Mouse (Mus musculus) adrenal gland, postnatal 25 days (tissue): ENCODE data around the gene Grb10. TPM values are rescaled to one million over a fixed set of nuclear protein-coding genes. Genes with fewer than 3 reads are reported as not detected.

Experiments
- DNase-seq: peaks from one replicate; pipeline ENCODE4 v3.0.0; 2021; ENCODE audit warnings: mixed read lengths
- total RNA-seq: library from RNA; stranded (reverse); gene quantifications from 2 replicates; pipeline ENCODE4 v1.2.3, GENCODE M21; 2021

Gene Grb10
- total RNA-seq, 1 experiment from 2014 or later, result 108 TPM

DNA sequence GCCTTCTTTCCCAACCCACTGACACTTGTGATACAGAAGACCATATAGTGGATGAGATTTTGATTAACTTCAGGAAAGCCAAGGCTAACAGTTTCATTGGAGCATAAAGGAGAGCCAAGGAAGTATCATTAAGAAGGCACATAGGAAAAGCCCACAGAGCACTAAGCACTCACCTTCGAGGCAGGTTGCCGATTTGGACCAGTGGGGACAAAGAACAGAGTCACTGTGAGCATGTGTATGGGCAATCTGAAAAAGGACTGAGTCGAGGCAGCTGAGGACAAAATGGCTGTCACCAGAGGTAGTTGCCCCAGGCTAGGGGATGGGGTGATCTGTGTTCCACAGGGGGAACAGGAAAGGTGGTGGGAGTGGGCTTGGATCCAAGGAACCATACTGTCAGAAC, 140.0 kb downstream of the Grb10 start:
- DNase-seq, result no peak

DNA sequence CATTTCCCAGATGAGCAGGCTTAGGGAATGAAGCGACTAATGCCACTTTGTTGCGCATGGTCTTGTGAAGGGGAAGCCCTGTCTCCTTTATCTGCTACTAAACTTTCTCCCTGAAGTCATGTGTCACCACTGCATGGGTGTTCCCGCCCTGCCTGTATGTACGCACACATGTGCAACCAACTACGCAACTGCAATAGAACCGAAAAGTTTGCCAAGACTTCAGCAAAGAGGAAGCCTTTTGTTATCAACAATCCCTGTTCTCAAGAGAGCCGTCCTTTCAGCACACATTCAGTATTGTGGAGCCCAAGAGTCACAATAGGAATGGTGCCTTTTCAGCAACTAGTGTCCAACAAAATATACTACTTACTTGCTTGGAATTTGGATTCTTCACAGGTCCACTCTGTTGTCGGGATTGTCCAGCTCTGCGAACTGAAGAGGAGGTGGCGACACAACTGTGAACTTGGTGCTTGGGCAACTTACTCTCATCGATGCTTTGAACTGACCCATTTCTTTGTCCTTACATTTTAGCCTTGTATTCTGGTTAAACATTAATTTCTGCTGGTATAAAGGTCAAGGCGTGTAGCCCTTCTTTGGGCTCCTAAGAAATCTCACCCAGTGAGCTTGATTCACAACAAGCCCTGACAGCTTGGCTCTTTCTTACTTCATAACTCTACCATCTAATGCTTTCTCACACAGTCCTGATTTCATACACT, 140.7 kb downstream of the Grb10 start, which contains the start of gene Ddc:
Gene Ddc (minus strand): TSS at position 500 of the 713 bp plus-strand sequence.
- DNase-seq, result no peak

DNA sequence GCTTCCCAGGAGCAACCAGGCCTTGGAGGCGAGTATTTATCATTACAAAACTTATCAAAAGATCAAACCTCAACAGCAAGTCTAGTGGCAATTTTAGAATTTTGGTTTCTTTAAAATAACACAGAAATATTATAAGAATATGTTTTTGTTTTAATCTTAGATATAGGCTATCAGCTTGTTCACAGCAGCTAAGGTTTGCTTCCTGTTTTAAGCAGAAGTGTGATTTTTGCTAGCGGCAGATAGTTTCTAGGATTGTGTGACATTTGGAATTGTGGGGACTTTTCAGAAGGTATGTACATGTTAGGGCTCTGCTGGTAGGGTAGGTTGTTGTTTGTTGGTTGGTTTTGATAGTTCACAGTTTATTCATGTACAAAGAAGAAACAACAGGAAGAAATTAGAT, 143.0 kb downstream of the Grb10 start:
- no peak for DNase-seq

DNA sequence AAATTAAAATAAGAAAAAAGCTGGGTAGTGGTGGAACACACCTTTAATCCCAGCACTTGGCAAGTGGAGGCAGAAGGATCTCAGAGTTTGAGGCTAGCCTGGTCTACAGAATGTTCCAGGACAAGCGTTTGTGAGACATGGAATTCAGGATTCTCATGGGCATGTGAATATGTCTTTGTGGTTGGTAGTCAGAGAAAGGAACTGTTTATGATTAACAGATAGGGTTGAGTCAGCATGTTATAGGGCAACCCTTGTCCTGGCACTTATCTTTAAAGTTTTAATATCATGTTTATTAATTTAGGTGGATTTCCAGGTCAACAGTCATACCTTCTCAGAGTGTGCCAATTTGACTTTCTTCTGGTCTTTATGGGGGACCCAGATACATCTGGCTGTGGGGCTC, 144.7 kb downstream of the Grb10 start:
- DNase-seq, result no peak

DNA sequence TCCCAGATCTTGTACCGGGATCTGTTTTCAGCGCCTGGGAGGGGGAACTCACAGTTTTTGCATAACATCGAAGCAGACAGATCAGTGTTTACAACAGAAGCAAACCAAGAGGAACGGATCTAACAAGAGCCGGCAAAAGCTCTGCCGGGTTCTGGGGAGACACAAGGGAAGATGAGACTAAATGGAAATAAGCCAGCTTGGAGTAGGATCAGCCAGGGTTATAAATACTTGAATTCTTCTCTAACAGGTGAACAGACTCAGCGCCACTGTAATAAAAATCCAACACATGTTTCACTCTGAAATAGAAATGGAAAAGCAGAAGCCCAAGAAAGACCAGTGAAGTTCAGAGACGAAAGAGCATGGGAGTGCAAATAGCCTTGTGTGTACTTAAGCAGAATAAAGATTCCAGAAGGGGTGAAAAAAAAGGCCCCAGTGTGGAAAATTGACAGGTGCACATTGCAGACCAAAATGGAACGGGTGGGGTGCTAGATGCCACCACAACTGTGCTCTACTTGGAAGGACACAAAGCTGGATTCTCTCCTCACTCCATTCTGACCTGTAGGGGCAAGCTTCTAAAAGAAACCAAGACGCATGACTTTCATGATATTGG, 145.4 kb downstream of the Grb10 start:
- DNase-seq, result no peak

DNA sequence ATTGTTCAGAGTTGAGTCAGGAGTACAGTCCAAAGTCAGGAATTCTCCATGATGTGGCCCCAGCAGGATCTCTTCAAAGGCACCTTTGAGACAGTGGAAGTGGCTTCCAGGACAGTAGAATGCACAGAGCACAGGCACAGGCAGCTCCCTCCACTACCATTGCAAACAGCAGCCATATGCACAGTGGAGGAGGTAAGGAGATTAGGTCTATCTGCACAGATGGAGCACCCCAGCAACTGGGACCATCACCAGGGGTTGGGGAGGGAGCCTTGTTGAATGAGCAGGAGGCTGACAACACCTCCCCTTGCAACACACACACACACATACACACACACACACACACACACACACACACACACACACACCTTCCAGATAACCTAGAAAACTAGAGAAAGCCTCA, 146.7 kb downstream of the Grb10 start:
- no peak for DNase-seq

DNA sequence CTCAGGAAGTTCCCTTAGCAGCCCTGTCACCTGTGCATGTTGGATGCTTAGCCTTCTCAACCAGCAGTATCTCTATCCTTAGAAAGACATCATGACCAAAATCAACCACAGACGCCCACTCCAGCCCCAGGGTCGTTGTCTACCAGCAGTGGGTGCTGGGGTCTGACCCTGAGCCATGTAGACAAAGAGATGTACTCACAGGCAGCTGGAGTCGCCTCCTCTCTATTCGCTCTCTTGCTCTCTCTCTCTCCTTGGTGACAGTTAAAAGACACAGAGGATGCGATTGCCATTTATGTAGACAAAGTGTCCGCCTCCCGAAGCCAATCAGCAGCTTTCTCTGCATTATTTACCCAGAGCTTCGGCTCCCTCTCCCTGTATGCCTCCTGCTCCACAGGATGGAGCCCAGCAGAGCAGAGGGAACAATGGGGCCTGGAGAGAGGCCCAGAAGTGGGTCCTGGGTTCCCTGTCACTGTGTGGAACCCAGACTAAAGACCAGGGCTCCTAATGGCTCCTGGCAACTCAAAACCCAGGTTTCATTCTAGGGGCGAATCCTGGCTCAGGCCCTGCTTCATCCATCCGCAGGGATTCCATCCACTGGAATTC, 148.2 kb downstream of the Grb10 start:
- no peak for DNase-seq

DNA sequence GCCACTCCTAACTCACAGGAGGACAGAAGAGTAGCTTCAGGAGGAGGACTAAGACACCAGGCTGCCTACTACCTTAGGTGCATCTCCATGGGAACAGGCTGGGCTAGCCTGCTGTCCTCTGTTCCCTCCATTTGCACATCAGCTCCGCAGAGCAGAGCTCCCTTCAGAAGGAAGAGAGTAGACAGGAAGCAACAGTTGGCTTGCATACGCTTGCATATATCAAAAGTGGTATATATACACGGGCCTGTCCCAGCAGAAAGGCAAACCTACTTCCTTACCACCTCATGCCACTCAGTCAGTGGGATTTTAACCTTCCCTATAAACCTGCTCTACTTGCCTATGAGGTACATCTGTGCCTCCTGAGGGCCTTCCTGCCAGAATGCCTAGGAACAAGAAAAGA, 149.8 kb downstream of the Grb10 start:
- DNase-seq, result no peak

DNA sequence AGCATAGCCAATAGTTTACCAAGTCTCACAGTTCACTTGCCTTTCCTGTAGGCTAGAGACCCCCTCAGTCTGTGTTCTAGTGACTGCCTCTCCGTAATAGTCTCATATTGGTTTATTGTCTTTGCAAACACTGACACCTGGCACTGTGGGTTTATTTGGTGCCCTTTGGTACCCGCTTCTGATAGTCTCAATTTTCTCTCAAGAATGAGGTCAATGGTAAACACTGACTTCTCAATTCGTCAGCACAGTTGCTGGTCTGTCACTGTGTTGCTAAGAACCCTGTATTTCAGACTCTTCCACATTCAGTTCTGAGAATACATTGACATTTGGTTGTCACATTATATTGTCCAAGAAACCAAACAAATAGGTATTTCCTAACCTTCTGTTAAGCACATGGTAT, 150.4 kb downstream of the Grb10 start:
- DNase-seq, result no peak

DNA sequence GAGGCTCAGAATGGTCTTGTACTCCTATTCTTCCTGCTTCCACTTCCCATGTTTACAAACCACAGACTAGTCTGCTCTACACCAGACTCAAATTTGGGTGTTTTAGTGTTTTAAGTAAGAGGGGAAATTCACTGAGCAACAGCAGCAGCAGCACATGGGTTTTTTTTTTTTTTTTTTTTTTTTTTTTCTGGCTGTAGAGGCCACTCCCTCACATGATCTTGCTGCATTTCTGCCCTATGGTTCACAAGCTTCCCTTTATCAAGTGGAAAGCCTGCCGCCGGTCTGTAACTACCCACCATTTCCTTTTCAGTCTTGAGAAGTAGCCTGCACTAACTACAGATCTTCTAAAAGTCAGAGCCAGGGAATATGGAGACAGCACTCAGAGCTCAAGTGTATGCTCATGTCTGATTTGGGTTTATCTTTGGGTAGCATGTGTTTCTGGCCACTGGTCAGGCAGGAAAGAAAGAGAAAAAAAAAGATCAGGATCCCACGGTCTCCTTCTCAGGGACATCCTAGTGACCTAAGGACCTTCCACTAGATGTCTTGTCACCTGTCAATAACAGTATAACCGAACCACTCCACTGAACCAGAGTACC, 152.0 kb downstream of the Grb10 start:
- DNase-seq, result no peak

DNA sequence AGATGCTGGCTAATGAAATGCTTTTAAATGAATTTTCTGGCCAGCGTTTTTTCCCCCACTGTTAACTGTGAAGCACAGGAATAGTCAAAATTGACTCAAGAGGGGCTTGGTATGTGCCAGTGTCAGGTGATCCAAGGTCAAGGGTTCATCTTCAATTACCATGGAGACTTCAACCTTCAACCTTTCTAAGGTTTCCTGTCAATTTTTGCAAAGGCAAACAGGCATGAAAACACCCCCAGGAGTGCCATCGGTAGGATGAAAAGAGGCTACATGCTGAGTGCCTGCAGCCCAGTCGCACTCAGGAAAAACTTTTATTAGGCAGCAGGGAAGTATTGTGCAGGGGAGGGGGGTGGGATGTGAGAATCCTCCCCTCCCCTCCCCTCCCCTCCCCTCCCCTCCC, 152.6 kb downstream of the Grb10 start:
- no peak for DNase-seq

DNA sequence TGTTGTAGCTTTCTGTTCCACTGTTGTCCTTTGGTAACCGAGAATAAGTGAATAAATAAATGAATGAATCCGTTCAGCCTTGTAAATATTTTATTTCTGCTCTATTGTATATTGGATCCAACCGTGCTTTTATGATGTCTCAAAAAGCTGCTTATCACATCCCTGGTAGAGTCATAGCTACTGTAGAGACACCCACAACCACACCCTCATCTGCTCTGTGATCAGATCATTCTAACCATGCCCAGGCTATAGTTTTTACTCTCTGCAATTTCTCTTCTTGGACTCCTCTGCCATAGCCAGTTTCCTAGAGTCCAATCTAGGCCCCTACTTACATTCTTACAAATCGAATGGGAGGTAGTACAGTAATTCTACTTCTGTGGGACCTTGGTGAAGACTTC, 153.2 kb downstream of the Grb10 start:
- DNase-seq, result no peak

DNA sequence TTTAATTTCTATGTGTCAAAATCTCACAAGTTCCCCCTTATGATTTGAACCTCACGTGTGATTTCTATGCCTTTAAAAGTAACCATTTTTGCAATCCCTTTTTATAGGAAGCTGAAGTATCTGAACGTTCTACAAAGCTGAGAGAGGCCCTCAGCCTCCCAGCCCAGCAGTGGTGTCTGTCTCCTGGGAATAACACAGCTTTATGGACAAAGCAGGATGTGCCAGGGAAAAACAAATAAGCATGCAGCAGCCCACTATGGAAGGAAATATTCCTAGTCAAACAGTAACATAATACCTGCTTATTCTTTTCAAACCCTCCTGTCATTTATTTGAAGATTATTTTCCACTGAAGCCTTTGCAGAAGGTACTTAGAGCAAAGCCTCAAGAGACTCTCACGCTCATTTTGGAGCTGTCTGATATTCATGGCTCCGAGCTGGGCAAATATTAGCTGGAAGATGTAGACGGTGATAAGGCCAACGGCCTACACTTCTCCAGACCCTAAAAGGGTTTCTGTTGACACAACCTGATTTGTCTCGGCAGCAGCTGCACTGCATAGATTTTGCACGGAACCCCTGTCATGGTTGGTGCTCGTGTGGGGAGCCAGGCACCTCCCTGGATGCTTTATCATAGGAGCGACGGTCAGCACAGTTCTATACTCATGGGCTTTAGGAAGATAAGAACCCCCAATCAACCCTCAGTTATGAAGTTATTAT, 153.8 kb downstream of the Grb10 start:
- no peak for DNase-seq

DNA sequence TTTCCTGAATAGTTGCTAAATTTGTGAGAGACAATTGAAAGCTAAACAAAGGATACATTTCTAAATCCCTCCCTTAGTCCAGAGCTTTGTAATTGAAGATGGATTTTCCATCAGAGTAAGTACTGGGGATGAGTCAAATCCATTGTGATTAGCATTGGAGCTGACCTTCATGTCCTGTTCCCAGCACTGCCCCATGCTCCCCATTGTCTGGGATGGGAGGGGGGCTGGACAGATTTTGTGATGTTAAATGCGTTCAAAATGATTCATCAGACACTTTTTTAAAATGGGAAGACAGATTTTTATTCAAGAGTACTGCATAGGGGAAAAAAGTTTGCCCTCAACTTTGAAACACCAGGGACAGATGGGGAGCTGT, 156.7 kb downstream of the Grb10 start:
- DNase-seq, result no peak

DNA sequence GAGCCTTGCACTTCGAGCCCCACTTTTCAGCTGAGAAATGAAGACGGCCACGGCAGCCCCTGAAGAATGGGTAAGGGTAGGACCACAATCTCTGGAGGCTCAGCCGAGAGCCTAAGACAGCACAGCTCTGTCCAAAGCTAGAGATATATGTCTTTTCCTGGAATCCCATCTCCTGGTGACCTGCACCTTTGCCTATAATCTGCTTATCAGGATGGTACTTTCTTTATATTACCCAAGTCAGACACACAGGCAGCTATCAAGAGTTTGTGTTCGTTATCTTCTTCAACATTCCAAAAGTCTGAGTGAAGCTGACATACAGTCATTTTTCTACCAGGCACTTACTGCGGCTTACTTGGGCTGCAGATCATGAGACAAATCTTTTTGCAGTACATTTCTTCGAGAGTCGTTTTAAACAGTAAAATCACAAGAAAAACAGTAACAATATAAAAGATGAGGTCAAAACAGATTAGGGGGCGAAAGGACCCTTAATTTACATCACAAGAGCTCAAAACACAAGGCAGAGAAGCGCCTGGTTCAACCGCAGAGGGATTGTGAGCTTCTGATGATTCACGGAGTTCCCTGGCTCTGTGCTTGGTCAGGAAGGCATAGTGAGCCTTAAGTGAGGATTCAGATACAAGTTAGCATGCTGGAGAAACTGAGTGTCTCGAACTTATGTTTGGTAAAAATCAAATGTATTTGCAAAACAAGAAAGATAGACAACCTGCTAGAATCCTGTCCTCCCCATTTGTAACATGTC, 157.3 kb downstream of the Grb10 start:
- no peak for DNase-seq

Other genes starting within 250 kb of the Grb10 start
- gene Fignl1, start 229.7 kb downstream of the Grb10 start, total RNA-seq, result 7.2 and 7.5 TPM in 2 replicates
- gene Ddc, start 140.5 kb downstream of the Grb10 start, total RNA-seq, result 45.0 and 70.3 TPM in 2 replicates